Mouse (Mus musculus) v-Abl transformed pro-B cells (cell line): Measurements from ENCODE around the gene Rapgef6.

Experiments
- in situ Hi-C, 2 experiments: fragments of 400-800 bp; cut with MboI; formaldehyde crosslinking; loops; one replicate each; pipeline ENCODE4 v1.15.1; 2025; ENCODE audit not compliant: unreplicated experiment in 2 of 2

The Rapgef6 gene

DNA sequence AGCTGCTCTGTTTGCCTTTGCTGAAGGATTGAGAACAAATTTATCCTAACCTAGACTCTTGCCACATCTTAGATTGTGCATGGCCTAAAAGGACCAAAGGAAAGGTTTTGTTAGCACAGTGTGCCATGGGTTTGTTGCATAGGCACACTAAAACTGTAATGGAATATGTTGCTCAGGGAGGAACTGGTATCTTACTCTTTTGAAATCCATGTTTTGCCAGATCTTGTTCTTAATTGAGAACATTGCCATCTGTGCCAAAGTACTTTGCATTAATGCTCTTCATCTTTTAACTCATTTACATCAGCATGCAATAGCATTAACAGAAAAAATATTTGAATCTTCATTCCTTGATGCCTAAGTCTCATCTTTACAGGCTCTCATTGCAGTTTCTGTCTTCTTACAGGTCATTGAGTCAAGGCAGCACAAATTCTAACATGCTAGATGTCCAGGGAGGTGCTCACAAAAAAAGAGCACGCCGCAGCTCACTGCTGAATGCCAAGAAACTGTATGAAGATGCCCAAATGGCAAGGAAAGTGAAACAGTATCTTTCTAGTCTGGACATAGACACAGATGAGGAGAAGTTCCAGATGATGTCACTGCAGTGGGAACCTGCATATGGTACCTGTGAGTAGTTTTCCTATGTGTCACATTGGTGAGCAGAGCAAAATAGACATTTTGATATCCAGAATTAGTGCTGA is 153.3 kb downstream of the Rapgef6 start:
- in situ Hi-C loops, result loop anchor here in 1 of 2 experiments (25.0 kb wide), 1 partner anchor 486 kb away; the partner anchor contains the start of gene Slc36a3

DNA sequence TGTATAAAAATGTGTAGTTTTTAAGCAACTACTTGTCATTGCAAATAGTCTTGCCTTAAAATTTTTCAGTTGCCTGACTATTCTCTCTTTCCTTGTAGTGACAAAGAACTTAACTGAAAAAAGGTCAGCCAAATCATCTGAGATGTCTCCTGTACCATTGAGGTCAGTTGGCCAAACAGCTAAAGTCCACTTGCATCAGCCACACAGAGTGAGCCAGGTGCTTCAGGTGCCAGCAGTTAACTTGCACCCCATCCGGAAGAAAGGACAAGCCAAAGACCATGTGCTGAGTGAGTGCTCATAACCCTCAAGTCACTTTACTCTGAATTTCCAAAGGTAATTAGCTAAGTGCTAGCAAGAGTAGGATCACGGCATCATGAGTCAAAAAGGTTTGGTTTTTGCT is 156.5 kb downstream of the Rapgef6 start:
- in situ Hi-C loops, result loop anchor here in 1 of 2 experiments (25.0 kb wide), 1 partner anchor 483 kb away; the partner anchor contains the start of gene Slc36a3

DNA sequence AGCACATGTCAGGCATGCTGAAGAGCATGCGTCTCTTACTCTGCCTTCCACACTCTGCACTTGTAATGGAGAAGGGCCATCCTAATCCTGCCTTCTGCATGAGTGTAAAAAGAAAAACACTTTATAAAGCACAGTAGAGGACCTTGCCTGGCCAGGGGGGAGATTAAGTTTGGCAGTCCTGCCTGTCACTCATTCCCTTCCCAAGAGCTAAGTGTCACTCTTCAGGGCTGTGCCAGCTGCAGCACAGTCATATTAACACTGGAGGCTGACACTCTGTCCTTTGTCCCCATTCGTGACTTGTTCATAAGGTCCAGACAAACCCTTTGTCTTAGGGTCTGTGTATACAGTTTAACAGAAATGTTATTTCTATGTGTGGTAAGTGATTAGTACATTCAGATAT is 162.2 kb downstream of the Rapgef6 start:
- in situ Hi-C loops, result loop anchor here in 1 of 2 experiments (25.0 kb wide), 1 partner anchor 477 kb away; the partner anchor contains the start of gene Slc36a3

DNA sequence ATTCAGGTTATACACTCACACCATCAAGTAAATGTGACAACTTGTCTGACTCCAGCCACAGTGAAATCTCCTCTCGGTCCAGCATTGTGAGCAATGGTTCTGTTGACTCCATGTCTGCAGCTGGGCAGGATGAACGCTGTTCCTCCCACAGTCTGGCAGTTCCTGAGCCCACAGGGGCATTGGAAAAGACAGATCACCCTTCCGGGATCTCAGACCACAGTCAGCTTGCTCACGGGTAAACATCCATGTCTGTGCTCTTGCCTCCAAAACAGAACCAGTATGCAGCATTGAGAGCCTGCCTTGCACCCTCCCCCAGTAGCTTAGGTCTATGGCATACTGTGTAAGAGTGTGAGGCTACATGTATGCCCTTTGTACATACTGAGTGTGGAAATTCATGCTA is 167.5 kb downstream of the Rapgef6 start:
- in situ Hi-C loops, result loop anchor here in 1 of 2 experiments (25.0 kb wide), 1 partner anchor 472 kb away; the partner anchor contains the start of gene Slc36a3

DNA sequence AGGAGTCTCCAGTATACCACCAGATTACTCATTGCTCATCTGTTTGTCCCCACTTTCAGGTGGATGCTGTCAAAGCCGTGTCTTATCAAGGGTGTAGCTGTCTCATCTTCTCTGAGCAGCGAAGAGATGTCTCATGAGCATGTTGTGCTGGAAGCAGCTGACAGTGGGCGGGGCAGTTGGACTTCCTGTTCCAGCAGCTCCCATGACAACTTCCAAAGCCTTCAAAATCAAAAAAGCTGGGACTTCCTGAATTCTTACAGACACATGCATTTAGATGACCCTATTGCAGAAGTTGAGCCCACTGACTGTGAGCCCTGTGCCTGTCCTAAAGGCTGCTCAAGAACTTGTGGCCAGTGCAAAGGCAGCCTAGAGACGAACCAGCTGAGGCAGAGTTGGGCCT is 168.5 kb downstream of the Rapgef6 start:
- in situ Hi-C loops, result loop anchor here in 1 of 2 experiments (25.0 kb wide), 1 partner anchor 471 kb away; the partner anchor contains the start of gene Slc36a3

DNA sequence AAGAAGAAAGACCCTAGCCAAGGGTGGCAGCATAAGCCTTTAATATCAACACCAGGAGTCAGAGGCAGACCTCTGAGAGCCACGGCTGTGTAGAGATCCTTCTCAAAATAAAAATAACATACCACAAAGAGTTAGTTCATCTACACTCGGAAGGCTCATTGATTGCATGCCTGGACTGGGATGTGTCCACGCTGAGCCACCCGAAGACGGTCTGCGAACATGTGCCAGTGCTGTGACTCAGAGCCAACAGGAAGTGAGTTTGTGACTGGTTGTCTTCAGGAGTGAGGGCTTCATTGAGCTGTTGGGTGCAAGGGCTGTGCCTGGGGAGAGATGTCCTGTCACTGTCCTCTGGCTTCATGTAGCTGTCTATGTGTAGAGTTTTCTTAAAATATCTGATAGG is 171.0 kb downstream of the Rapgef6 start:
- in situ Hi-C loops, result loop anchor here in 1 of 2 experiments (25.0 kb wide), 1 partner anchor 469 kb away; the partner anchor contains the start of gene Slc36a3

DNA sequence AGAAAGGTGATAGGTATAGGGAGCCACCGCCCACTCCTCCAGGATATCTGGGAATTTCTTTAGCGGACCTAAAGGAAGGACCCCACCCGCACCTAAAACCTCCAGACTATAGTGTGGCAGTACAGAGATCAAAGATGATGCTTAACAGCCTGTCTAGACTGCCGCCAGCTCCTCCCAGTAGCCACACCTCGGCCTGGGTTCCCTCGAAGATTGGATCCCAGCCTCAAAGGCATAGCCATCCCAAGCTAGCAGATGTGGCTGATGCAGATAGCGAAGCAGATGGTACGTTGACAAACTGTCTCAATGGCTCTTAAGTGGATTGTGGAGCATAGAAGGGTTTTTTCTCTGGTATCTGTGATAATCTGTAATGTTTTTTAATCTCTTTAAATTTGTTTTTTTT is 171.6 kb downstream of the Rapgef6 start:
- in situ Hi-C loops, result loop anchor here in 1 of 2 experiments (25.0 kb wide), 1 partner anchor 468 kb away; the partner anchor contains the start of gene Slc36a3

DNA sequence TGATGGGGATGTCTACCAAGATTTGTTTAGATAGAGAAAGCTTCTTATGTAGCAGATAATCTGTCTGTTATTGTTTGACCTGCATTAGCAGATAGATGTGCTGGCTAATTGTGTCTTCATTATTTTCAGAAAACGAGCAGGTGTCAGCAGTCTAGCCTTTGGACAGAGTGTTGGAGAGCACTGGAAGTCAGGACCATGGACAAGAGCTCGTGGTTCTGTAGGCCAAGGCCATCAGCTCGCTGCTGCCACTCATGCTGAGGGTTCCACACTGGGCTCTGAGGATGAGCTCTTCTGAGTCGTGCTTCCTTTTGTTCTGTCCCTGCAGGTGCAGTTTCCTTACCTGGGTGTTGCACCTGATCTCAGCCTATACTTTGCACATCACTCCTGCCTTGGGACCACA is 173.3 kb downstream of the Rapgef6 start:
- in situ Hi-C loops, result loop anchor here (5.0 to 25.0 kb wide), 2 partner anchors 134 to 466 kb away; partner anchors contain the start of gene Slc36a3 (in 1 of the 2)

DNA sequence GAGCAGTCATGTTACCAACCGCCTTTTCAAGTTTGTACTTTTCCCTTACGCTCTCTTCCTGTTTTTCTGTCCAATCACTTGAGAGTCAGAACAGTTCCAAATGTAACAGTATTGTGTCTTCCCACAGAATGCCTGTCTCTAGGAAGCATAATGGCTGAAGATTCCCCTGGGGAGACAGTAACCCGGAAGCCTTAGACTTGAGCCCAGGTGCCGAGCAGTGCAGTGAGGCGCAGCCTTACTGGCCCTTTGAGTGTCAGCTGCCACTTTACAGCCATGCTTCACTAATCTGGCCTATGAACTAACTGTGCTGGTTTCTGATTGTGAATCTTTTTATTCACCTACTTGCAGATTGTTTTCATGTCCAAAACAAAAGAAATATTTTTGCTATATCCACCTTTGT is 175.0 kb downstream of the Rapgef6 start:
- in situ Hi-C loops, result loop anchor here (5.0 to 25.0 kb wide), 2 partner anchors 135 to 465 kb away; partner anchors contain the start of gene Slc36a3 (in 1 of the 2)

DNA sequence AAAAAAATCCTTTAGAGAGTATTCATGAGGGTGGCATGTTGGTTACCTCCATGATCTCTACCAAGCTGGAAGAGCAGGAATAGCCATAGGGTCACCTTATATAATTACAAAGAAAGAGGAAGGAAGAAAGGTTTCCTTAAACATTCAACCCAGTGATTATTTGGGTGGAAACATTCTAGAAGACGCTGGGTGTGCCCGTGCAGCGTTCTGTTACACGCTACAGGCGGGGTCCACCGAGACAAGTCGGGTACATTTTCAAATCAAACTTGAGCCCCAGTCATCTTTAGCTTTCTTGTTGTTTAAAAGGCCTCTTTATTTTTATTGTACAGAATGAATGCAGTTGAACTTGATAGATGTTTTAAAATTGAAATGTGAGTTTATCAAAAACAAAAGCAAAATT is 176.0 kb downstream of the Rapgef6 start:
- in situ Hi-C loops, result loop anchor here (5.0 to 25.0 kb wide), 2 partner anchors 136 to 464 kb away; partner anchors contain the start of gene Slc36a3 (in 1 of the 2)

DNA sequence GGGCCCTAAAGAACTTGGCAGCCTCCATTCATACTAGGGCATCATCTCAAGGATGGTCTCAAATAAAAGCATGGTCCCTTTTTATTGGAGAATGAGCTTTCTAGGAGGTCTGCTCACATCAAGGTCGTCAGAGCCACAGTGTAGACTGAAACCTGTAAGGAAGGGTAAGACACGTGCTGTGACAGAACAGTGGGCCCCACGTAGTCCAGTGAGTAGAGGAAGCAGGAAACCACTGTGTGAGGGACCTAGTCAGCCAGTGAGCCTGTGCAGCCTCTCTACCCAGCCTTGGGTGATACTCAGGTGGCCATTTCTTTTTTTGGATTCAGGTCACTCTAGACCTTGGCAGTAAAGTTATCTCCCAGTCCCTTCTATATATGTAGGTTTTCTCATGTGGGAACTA is 177.3 kb downstream of the Rapgef6 start:
- in situ Hi-C loops, result loop anchor here (5.0 to 25.0 kb wide), 4 partner anchors 138 to 462 kb away; partner anchors contain the start of genes Lyrm7 (in 2 of the 2) and Slc36a3 (in 1 of the 2)

DNA sequence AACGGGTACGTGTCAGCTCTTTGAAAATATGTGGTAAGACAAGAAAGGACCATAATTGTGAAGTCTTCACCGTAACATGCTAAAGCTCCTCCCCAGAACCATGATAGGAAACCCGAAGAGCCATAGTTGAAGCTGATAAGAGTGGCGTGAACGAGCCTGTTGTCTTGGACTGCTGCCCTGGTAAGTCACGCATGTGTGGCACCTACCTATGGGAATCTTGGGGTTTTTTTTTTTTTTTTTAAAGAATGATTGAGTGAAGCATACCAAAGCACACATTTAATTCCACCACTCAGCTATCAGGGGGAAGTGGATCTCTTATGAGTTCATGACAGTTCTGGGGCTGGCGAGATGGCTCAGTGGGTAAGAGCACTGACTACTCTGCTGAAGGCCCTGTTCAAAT is 179.2 kb downstream of the Rapgef6 start:
- in situ Hi-C loops, result loop anchor here (5.0 to 10.0 kb wide), 2 partner anchors 160 to 347 kb away; partner anchors contain the start of gene Lyrm7 (in 2 of the 2)

DNA sequence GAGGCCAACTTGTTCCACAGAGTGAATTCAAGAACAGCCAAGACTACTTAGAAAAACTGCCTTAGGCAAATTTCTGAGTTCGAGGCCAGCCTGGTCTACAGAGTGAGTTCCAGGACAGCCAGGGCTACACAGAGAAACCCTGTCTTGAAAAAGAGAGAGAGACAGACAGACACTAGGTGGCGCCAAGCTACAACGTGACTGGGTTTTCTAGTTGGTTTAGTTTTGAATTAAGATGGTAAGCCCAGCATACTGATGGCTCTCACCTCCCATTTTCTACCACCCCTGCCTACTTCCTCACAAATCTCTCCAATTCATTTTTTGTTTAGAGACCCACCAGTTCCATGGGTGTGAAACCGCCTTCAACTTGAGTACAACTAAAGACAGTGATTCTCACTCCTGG is 180.7 kb downstream of the Rapgef6 start:
- in situ Hi-C loops, result loop anchor here (5.0 to 10.0 kb wide), 2 partner anchors 159 to 349 kb away; partner anchors contain the start of gene Lyrm7 (in 2 of the 2)

DNA sequence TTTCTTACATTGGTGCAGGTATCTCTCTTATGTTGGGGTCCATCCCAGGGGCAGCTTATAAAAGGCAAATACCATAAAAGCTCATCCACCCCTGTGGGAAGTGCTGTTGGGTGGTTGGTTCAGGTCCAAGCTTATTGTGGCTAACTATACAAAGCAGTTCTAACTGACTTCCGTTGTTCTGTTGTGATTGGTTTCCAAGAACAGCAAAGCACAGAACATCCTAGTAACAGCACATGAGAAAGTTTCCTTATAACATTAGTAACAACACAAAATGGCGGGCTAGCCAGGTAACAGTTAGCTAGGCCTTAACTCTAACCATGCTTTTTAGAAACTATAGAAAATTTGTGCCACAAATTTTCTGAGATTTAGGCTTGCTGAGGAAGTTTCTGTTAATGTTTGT is 185.5 kb downstream of the Rapgef6 start:
- in situ Hi-C loops, result loop anchor here in 1 of 2 experiments (10.0 kb wide), 1 partner anchor 353 kb away; no protein-coding TSS in a partner anchor

DNA sequence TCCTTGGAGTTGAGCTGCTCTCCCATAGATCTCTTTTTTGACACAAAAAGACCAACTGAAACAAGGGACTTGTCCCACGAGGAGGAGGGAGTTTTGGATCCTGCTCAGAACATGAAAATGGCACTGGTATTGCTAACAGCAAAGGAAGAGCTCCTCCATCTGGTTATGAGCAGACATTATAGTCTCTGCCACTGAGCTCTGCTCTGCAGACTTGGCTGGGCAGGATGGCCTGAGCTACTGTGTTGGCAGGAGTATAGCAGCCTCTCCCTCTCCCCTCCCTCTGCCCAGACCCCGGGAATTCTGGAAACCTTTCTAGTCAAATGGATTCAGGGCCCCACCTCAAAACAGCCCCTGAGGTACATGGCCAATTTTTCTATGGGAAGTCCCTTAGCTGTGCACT is 187.0 kb downstream of the Rapgef6 start:
- in situ Hi-C loops, result loop anchor here in 1 of 2 experiments (10.0 kb wide), 1 partner anchor 355 kb away; no protein-coding TSS in a partner anchor

DNA sequence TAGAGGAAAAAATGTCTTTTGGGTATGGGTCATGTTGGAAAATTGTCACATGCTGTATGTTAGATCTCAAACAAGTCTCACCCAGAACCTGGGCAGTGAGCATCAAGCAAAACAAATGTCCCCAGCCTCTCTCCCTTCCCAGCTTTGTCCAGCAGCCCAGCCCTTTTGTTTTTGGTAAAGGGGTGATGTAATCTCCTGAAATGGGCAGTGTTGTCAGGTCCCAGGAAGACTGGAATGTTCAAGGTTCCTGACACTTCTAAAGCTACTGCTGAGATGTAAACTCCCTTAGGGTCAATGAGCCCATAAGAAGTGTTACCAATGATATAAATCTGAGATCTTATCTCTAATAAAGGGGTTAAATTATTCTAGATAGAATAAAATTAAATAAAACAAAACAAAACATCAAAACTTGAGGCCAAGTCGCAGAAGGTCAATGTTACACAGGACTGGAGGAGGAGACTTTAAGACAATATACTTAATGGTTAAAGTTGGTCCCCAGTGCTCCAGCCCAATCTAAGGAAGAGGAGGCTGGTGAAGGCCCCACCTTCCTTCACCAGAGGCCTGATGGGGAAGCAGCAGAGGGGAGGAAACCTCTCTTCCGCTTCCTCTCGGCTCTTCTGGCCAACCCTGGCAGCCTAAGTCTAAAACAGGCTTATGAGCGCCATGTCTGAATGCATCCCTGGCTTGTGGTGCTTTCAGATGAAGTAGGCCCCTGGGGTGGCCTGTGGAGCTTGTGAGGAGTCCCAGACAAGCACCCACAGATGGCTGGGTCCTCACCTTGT is 188.1 kb downstream of the Rapgef6 start:
- in situ Hi-C loops, result no loop called here

DNA sequence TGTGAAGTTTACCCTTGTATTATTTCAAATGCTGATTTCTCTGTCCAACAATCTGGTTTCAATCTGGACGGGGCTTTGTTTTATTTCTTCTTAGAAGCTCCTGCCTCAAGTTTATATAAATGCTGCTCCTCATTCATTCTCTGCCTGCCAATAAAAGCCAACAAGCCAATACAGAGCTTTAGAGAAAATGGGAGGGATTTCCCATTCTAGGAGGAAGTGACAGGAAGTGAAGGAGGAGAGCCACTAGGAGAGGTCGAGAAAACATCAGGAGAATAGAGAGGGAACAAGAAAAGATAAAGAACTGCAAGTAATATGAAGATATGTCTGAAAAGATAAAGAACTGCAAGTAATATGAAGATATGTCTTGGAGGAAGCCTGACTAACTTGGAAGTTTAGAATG is 190.2 kb downstream of the Rapgef6 start:
- in situ Hi-C loops, result no loop called here

DNA sequence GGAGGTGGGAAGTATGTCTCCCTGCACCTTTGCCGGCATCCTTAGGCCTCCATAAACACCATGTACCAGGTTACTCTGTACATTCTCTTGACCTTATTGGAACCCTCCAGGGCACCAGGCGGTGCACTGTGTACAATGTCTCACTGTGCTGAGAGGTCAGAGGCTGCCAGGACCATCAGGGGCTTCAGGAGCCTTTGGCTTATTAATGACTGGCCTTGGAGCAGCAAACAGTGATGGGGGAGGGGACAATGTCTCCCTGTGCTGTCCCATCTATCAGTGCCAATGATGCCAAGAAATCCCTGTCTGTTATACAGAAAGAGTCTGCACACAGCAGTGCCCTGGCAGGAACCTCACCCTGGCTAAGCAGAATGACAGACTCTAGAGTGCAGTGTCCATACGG is 195.2 kb downstream of the Rapgef6 start:
- in situ Hi-C loops, result no loop called here

DNA sequence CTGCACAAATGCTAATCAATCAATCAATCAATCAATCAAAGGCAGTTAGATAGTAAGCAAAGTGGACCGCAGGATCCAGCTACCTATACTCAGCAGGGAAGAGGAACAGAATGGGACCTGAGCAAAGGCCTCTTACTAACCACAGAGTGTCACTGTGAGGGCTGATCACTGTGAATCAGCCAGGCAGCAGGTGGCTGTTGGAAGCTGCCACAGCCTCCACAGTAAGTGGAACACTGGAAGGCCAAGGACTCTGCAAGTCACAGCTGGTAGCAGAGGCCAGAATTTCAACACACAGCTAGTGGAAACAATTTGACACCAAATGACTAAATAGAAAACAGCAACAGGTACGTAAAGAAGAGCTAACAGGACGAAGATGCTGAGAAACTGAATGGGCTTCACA is 196.0 kb downstream of the Rapgef6 start:
- in situ Hi-C loops, result no loop called here

DNA sequence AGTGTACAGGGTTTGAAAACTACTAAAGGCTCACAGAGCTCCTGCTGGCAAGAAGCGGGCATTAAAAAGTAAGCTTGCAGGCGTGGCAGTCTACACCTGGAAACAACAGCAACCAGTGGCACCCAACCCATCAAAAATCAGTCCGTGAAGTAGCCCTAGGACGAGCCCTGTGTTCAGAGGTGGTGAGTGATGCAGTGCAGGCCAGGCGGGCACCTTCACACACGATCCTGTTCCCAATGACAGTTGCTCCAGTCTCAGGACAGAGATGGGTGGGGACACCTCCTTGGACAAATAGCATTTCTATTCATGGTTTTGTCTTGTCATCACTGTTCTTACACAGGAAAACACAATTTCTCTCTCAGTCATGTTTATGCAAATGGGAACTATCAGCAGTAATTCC is 199.4 kb downstream of the Rapgef6 start:
- in situ Hi-C loops, result loop anchor here in 1 of 2 experiments (10.0 kb wide), 1 partner anchor 63 kb away; the partner anchor contains the start of gene Cdc42se2
